Mouse (Mus musculus) G1E (cell line): ENCODE data around the gene Lrba. TPM values are rescaled to one million over a fixed set of nuclear protein-coding genes. Genes with fewer than 3 reads are reported as not detected.

ENCODE experiments used
- ATAC-seq: 2 replicates; pipeline ENCODE4 v1.8.0; 2016; ENCODE audit warnings: mild to moderate bottlenecking; ENCODE audit not compliant: insufficient number of reproducible peaks, poor library complexity, low FRiP score, severe bottlenecking; ENCODE audit errors: extremely low read depth
- DNase-seq: peaks from one replicate; pipeline ENCODE4 v3.0.0; 2012; ENCODE audit warnings: low spot score
- H3K27me3 ChIP-seq: 2 replicates; pipeline ENCODE4 v1.6.1; 2012; ENCODE audit warnings: mild to moderate bottlenecking, low read length, inconsistent platforms; ENCODE audit not compliant: insufficient read depth
- H3K36me3 ChIP-seq: replicated peaks from 2 replicates; pipeline ENCODE3; 2012; ENCODE audit warnings: mild to moderate bottlenecking, inconsistent platforms
- H3K4me1 ChIP-seq: 2 replicates; pipeline ENCODE4 v1.6.1; 2012; ENCODE audit warnings: low read depth, low read length, inconsistent platforms, mixed read lengths; ENCODE audit not compliant: insufficient read depth
- H3K4me3 ChIP-seq: 2 replicates; pipeline ENCODE4 v1.5.1; 2012; ENCODE audit warnings: low read depth, mild to moderate bottlenecking, inconsistent platforms, low read length, moderate library complexity, mixed read lengths
- H3K9me3 ChIP-seq: replicated peaks from 2 replicates; pipeline ENCODE4 v1.6.1; 2012; ENCODE audit warnings: inconsistent platforms
- CTCF ChIP-seq: IDR thresholded peaks from 2 replicates; pipeline ENCODE4 v1.5.1; 2012; ENCODE audit warnings: low read depth, low read length, inconsistent platforms, mixed read lengths
- GATA1 ChIP-seq: IDR thresholded peaks from 2 replicates; pipeline ENCODE4 v1.6.1; 2012; ENCODE audit warnings: borderline replicate concordance, low read length, inconsistent platforms, mixed read lengths
- GATA2 ChIP-seq: IDR thresholded peaks from 2 replicates; pipeline ENCODE4 v1.6.1; 2012; ENCODE audit warnings: low read depth, low read length, inconsistent platforms, borderline replicate concordance
- POLR2AphosphoS5 ChIP-seq: IDR thresholded peaks from 2 replicates; pipeline ENCODE4 v1.6.1; 2012; ENCODE audit warnings: low read depth, low read length, inconsistent platforms; ENCODE audit not compliant: insufficient replicate concordance
- TAL1 ChIP-seq: conservative IDR thresholded peaks from 2 replicates; pipeline ENCODE4 v1.6.1; 2012; ENCODE audit warnings: low read depth, low read length, inconsistent platforms, mixed read lengths
- polyA plus RNA-seq: library from polyadenylated mRNA; stranded (reverse); fragments of >175 nt; gene quantifications from 2 replicates; pipeline ENCODE4 v1.2.3, GENCODE M21; 2012
- total RNA-seq, 2 experiments: library from RNA; stranded (forward) in 1 of 2; stranded (reverse) in 1 of 2; fragments of 200-1000 nt in 1 of 2; fragments of >200 nt in 1 of 2; fragmentation: Nextera tagmentation in 1 of 2; gene quantifications; 2 replicates each; pipeline ENCODE4 v1.2.3; 2014 to 2017

The Lrba gene
- total and polyA plus RNA-seq, 3 experiments: 6.1 to 34.4 (median 30.4) TPM

DNA sequence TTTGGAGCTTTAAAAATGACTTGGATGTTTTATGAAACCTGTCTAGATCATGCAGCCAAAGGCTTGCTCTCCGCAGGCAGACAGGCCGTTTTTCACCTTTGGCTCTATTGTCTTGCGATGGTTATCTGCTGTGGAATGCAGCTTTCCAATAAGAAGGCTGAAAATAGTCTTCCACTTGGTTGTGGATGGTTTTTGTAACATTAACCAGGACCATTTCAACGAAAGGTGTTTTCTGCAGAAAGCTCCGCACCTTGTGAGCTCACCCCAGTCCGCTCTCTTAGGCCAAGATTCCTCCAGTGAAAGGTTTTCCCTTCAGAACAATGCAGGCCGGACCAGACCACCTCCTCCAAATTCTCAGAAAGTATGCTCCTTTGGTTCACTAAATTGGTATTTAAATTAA lies 536.0 kb downstream of the Lrba start:
- Histone ChIP-seq H3K4me3 (no peak overlapping the region), H3K4me1 (no peaks in the 10 kb centered on the region), H3K9me3 (no peaks in the 10 kb centered on the region), H3K27me3 (no peaks in the 10 kb centered on the region), H3K36me3 (no peaks in the 10 kb centered on the region)
- no peak for TF ChIP-seq TAL1
- TF ChIP-seq CTCF: no peak
- no peak for TF ChIP-seq POLR2AphosphoS5
- no peak for TF ChIP-seq GATA1
- TF ChIP-seq GATA2: no peak
- ATAC-seq: no peak
- DNase-seq: no peak

DNA sequence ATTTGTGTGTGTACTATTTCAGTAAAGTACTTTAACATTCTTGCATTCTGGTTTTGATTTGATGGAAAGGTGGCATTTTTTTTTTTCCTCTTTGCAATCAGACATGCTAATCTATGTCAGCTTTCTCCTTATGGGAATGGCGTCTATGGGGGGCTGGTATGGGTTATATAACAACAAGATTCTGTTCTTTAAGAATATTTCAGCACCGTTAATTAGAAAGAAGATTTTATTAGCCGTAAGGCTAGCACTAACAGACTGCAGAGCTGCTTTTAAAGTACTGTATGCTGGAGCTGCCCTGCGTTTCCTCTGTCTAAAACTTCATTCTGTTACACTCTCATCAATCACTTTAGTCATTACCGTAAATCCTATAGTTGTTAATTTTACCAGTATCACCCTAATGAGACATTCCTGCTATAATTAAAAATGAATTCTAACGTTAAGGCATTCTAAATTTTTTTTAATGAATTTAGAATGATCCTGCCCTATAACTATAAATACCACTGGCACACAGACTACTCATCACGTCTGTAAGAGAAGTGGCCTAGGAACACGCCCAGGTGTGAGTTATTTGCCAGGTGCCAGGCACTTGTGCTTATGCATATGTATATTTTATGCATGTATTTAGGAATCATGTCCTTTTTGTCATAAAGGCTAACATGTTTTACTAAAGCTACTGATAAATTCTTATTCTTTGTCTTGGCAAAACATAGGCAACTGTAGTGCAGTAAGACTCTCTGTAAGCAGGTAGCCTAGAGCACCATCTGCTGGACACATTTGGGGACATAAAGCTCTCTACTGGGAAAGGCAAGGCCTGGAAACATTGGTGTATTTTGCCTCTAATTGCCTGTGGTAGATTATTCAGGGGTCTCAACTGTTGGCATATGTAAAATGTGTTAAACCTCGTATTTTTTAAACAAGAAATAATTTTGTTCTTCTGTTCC lies 536.9 kb downstream of the Lrba start:
- TF ChIP-seq GATA1: no peak
- TF ChIP-seq CTCF: 0 out of 2 replicates have a peak, but pooled peaks have one; percentile 18
- DNase-seq (peak; percentile 17), ATAC-seq (no peak)
- Histone ChIP-seq H3K4me3 (no peak overlapping the region), H3K27me3 (no peaks in the 10 kb centered on the region), H3K4me1 (no peaks in the 10 kb centered on the region), H3K36me3 (no peaks in the 10 kb centered on the region), H3K9me3 (no peaks in the 10 kb centered on the region)

DNA sequence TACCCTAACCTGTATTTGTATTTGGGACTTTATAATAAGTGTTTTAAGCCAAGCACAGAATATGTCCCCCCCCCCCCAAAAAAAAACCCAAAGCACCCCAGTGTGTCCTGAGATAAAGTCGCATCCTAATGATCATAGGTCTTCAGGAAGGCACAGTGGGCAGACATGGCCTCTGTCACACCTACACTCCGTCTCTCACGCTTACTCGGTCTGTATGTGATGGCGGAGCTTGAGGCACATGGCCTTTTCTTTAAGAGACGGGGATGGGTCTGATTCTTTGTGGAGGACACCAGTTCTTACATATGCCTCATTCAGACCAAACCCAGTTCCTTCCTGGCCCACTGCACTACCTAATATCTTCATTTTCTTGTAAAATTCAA lies 537.5 kb downstream of the Lrba start:
- Histone ChIP-seq H3K36me3 (no peaks in the 10 kb centered on the region), H3K4me3 (no peak overlapping the region), H3K27me3 (no peaks in the 10 kb centered on the region), H3K9me3 (no peaks in the 10 kb centered on the region), H3K4me1 (no peaks in the 10 kb centered on the region)
- ATAC-seq: no peak
- TF ChIP-seq CTCF (no peak), POLR2AphosphoS5 (no peak), GATA1 (no peak), TAL1 (no peak), GATA2 (no peak)
- no peak for DNase-seq

DNA sequence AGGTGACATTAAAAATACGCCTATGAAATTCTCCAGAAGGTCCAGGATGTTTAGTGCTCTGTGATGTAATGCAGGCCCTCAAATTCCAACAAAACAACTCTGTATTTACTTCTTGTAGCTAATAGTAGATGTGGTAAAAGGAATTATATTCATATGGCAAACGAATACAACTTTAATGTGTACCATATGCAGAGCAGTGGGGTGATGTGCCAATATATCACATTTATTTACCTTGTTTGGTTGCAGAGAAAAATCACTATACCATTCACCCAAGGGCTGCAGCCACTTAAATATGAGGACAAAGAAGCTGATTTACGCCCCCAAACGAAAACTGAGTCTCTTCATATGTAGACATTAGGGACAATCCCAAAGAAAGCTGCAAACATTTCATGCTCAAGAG lies 538.0 kb downstream of the Lrba start:
- Histone ChIP-seq H3K4me3 (no peak overlapping the region), H3K27me3 (no peaks in the 10 kb centered on the region), H3K36me3 (no peaks in the 10 kb centered on the region), H3K9me3 (no peaks in the 10 kb centered on the region), H3K4me1 (no peaks in the 10 kb centered on the region)
- TF ChIP-seq GATA1 (no peak), GATA2 (no peak), TAL1 (no peak), CTCF (no peak), POLR2AphosphoS5 (no peak)
- ATAC-seq (no peak), DNase-seq (no peak)

DNA sequence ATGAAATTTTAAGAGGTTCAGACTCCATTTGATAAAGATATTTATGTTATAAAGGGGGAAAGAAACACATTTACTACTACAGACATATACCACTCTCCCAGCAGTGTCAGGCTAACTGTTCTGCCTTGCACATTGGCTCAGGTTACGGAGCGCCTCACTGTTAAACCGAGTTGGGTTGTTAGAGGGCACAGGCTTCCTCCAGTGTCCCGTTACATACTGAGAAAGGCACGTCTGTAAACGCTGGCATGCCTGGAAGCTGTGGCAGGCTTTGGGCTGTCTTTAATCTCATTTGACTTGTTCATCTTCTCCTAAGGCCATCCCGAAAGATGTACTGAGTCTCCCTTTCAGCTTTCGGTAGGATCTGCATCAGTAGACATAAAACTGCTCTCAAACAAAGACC lies 544.1 kb downstream of the Lrba start:
- H3K27me3 ChIP-seq: no peaks in the 10 kb centered on the region
- TF ChIP-seq CTCF (no peak), GATA1 (no peak), TAL1 (no peak), POLR2AphosphoS5 (no peak), GATA2 (no peak)
- ATAC-seq (no peak), DNase-seq (no peak)
- H3K4me3 ChIP-seq: no peak overlapping the region
- H3K9me3 ChIP-seq: no peaks in the 10 kb centered on the region
- H3K4me1 ChIP-seq: no peaks in the 10 kb centered on the region
- peaks cover 1% of the 10 kb centered on the region for H3K36me3 ChIP-seq

DNA sequence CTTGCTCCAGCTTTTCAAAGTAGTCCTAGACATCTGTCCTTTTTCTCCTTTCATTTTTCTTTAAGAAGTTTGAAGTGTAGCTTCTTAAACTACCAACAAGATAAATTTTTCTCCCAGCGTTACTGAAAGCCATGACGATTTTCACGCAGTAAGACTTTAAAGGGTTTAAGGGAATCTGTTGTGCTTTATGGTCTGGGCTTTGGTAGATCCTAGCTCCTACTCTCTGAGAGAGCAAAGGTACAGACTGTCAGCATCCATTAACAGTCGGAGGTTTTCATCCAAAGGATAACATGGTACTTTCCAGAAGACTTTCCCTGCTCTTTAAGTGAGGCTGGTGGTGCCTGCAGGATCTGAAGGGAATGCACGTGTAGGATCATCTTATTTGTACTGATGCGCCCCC lies 544.5 kb downstream of the Lrba start:
- Histone ChIP-seq H3K27me3 (no peaks in the 10 kb centered on the region), H3K9me3 (no peaks in the 10 kb centered on the region), H3K4me1 (no peaks in the 10 kb centered on the region), H3K36me3 (peaks cover 4% of the 10 kb centered on the region), H3K4me3 (no peak overlapping the region)
- DNase-seq (no peak), ATAC-seq (no peak)
- TF ChIP-seq CTCF (no peak), GATA2 (no peak), GATA1 (no peak), TAL1 (no peak), POLR2AphosphoS5 (no peak)
